Mouse (Mus musculus) ES-E14 (cell line): Measurements from ENCODE around the gene Nav2.

Source experiments
- CHD2 ChIP-seq: IDR thresholded peaks from 2 replicates; pipeline ENCODE4 v1.6.1; 2014; ENCODE audit warnings: mild to moderate bottlenecking, low read depth, low read length, inconsistent platforms
- HCFC1 ChIP-seq: IDR thresholded peaks from 2 replicates; pipeline ENCODE4 v1.6.1; 2012; ENCODE audit warnings: low read length, inconsistent platforms, borderline replicate concordance; ENCODE audit not compliant: insufficient read depth
- MAFK ChIP-seq: IDR thresholded peaks from 2 replicates; pipeline ENCODE4 v1.6.1; 2014; ENCODE audit warnings: mild to moderate bottlenecking, low read depth, low read length, inconsistent platforms; ENCODE audit not compliant: insufficient read depth
- ZC3H11A ChIP-seq: IDR thresholded peaks from 2 replicates; pipeline ENCODE4 v1.6.1; 2012; ENCODE audit warnings: low read depth, mild to moderate bottlenecking, inconsistent platforms, low read length, borderline replicate concordance

DNA sequence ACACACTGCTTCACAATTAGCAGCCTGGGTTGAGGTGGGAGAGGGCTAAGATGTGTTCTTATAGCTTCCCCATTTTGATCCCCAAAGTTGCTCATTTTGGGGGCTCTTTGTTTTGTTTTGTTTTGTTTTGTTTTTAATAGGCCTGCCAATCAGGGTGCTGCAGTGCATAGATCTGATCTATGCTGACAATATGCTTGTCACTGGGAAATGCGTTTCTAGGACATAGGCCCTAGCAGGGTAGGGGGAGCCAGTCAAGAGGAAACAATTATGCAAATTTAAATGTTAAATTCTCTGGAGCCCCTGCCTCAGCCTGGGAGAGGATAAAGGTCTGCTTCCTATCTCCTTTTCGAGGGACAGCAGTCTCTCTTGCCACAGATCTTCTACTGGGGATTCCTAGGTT lies 6.1 kb upstream of the Nav2 start:
- TF ChIP-seq HCFC1, result no peak
- TF ChIP-seq MAFK, result no peak
- no peak for TF ChIP-seq ZC3H11A
- no peak for TF ChIP-seq CHD2
